Mouse (Mus musculus): ENCODE measurements around the gene Olfr373.

DNA sequence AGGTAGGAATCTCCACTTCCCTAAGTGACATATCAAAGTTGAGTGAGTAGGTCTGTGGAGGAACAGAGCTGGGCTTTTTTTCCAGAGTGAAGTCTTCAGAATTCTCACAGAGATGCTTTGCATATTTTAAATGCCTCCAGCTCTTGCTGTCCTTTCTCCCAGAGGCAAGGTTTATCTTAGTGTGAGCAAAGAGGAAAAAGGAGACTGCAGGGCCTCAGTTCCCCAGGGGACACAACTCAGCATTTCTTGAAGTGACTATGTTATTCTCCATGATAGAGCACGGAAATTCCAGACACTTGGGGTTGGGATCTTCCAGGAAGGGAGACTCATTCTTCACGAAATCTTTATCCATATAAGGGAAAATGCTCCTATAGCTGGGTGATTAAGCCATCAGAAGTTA lies 64.3 kb downstream of the Olfr373 start:
- no peak for TF ChIP-seq GATA1 (IDR thresholded peaks at IDR 0.05; ENCODE audit: borderline replicate concordance, low read length)
- TF ChIP-seq FLI1 (IDR thresholded peaks at IDR 0.05; ENCODE audit: low read length): no peak
